Mouse (Mus musculus) heart, embryonic 14.5 days (tissue): Measurements from ENCODE around the gene Casp6. TPM values are rescaled to one million over a fixed set of nuclear protein-coding genes. Genes with fewer than 3 reads are reported as not detected.

Experiments used
- ATAC-seq: fragments of 200-750 bp; cut with Nextera tagmentation; 2 replicates; pipeline ENCODE4 v1.8.0; 2017; ENCODE audit warnings: low read depth, moderate TSS enrichment; ENCODE audit not compliant: insufficient number of reproducible peaks, insufficient read depth, low FRiP score
- H3K27ac ChIP-seq, 2 experiments: fragments of 200-500 bp in 1 of 2; fragments of 300-500 bp in 1 of 2; sonication (generic) in 1 of 2; replicated peaks in 1 of 2; 2 replicates each; pipeline ENCODE4 v1.5.1; 2012 to 2014; ENCODE audit warnings: low read depth in 2 of 2, low read length in 2 of 2, control low read depth in 1 of 2, mild to moderate bottlenecking in 1 of 2, mixed read lengths in 1 of 2; ENCODE audit not compliant: control insufficient read depth in 1 of 2, insufficient read depth in 1 of 2
- H3K27me3 ChIP-seq: fragments of 300-500 bp; sonication (generic); 2 replicates; pipeline ENCODE4 v1.6.1; 2014; ENCODE audit warnings: mild to moderate bottlenecking, low read length, control low read depth; ENCODE audit not compliant: control insufficient read depth, insufficient read depth
- H3K36me3 ChIP-seq: fragments of 300-500 bp; sonication (generic); 2 replicates; pipeline ENCODE4 v1.6.1; 2014; ENCODE audit warnings: mild to moderate bottlenecking, control low read depth, low read length, mixed read lengths; ENCODE audit not compliant: control insufficient read depth, insufficient read depth
- H3K4me1 ChIP-seq, 2 experiments: fragments of 200-500 bp in 1 of 2; fragments of 300-500 bp in 1 of 2; sonication (generic) in 1 of 2; 2 replicates each; pipeline ENCODE4 v1.6.1; 2012 to 2014; ENCODE audit warnings: low read length in 2 of 2, control low read depth in 1 of 2, mixed read lengths in 1 of 2; ENCODE audit not compliant: control insufficient read depth in 2 of 2, insufficient read depth in 2 of 2
- H3K4me2 ChIP-seq: fragments of 300-500 bp; sonication (generic); 2 replicates; pipeline ENCODE4 v1.6.1; 2014; ENCODE audit warnings: mild to moderate bottlenecking, low read length
- H3K4me3 ChIP-seq, 2 experiments: fragments of 200-500 bp in 1 of 2; fragments of 300-500 bp in 1 of 2; sonication (generic) in 1 of 2; 2 replicates each; pipeline ENCODE4 v1.5.1; 2012 to 2014; ENCODE audit warnings: low read length in 2 of 2, mild to moderate bottlenecking in 2 of 2, control low read depth in 1 of 2, low read depth in 1 of 2, moderate library complexity in 1 of 2; ENCODE audit not compliant: control insufficient read depth in 1 of 2, insufficient read depth in 1 of 2
- H3K9ac ChIP-seq: fragments of 300-500 bp; sonication (generic); 2 replicates; pipeline ENCODE4 v1.6.1; 2014; ENCODE audit warnings: mild to moderate bottlenecking, low read length
- H3K9me3 ChIP-seq: fragments of 300-500 bp; sonication (generic); 2 replicates; pipeline ENCODE4 v1.6.1; 2016; ENCODE audit warnings: low read length, control low read depth; ENCODE audit not compliant: control insufficient read depth
- WGBS: fragments of 180-500 bp; shearing (Covaris S2); extraction: QIAGEN DNeasy Blood & Tissue Kit; methylation state at CpG from one replicate; pipeline ENCODE4 v1.1.7; 2014; 5-methylcytosine and 5-hydroxymethylcytosine counted together
- polyA plus RNA-seq: library from polyadenylated mRNA; unstranded; fragments of >200 nt; fragmentation: Nextera tagmentation; extraction: Ambion mirVana; gene quantifications from 2 replicates; pipeline ENCODE4 v1.2.1, GENCODE M21; 2014

Gene Casp6
- polyA plus RNA-seq, 1 experiment from 2014 or later: 74.2 TPM

GRCm38 (mm10) chr3:129898886-129899285 is 2.3 kb upstream of the Casp6 start:
- no peak overlapping the region for H3K4me2 ChIP-seq
- H3K4me3 ChIP-seq: no peak overlapping the region
- H3K4me1 ChIP-seq: peaks cover 13% of the 10 kb centered on the region in 2 experiments
- ATAC-seq: no peak
- H3K27me3 ChIP-seq: no peaks in the 10 kb centered on the region
- WGBS: 61% methylated on average over 4 of the region's 4 CpGs
- H3K27ac ChIP-seq: no peak overlapping the region
- no peaks in the 10 kb centered on the region for H3K9me3 ChIP-seq
- 0 out of 2 replicates have a peak, but pooled peaks cover 8% of the 10 kb centered on the region for H3K36me3 ChIP-seq
- no peak overlapping the region for H3K9ac ChIP-seq

GRCm38 (mm10) chr3:129903369-129903768 is 2.1 kb downstream of the Casp6 start:
- no peak overlapping the region for H3K4me2 ChIP-seq
- H3K4me3 ChIP-seq: no peak overlapping the region
- no peaks in the 10 kb centered on the region for H3K9me3 ChIP-seq
- H3K27ac ChIP-seq: no peak overlapping the region
- H3K9ac ChIP-seq: no peak overlapping the region
- WGBS: 91% methylated on average over 3 of the region's 3 CpGs
- peaks cover 29% of the 10 kb centered on the region for H3K36me3 ChIP-seq
- peaks cover 9 to 13% of the 10 kb centered on the region in 2 experiments for H3K4me1 ChIP-seq
- no peaks in the 10 kb centered on the region for H3K27me3 ChIP-seq
- ATAC-seq: no peak

- no peaks in the 10 kb centered on the region for H3K9me3 ChIP-seq
- H3K4me2 ChIP-seq: no peak overlapping the region
- no peaks in the 10 kb centered on the region for H3K27me3 ChIP-seq
- no peak for ATAC-seq
- no peak overlapping the region for H3K27ac ChIP-seq
- peaks cover 34% of the 10 kb centered on the region for H3K36me3 ChIP-seq
- H3K4me1 ChIP-seq: peaks cover 9 to 13% of the 10 kb centered on the region in 2 experiments
- no peak overlapping the region for H3K9ac ChIP-seq
- H3K4me3 ChIP-seq: no peak overlapping the region
- WGBS: 91% methylated on average over 8 of the region's 8 CpGs
Measured at GRCm38 (mm10) chr3:129903866-129904265, 2.6 kb downstream of the Casp6 start.

GRCm38 (mm10) chr3:129904381-129905132 is 3.3 kb downstream of the Casp6 start:
- Histone ChIP-seq H3K4me1 (peaks cover 9 to 13% of the 10 kb centered on the region in 2 experiments), H3K9ac (no peak overlapping the region), H3K9me3 (no peaks in the 10 kb centered on the region), H3K4me2 (no peak overlapping the region), H3K36me3 (peaks cover 41% of the 10 kb centered on the region), H3K4me3 (no peak overlapping the region), H3K27me3 (no peaks in the 10 kb centered on the region), H3K27ac (no peak overlapping the region)
- no peak for ATAC-seq
- WGBS: 82% methylated on average over 7 of the region's 7 CpGs

GRCm38 (mm10) chr3:129912025-129912424 is 10.8 kb downstream of the Casp6 start:
- no peak for ATAC-seq
- Histone ChIP-seq H3K4me3 (no peak overlapping the region), H3K36me3 (peaks cover 82% of the 10 kb centered on the region), H3K4me2 (no peak overlapping the region), H3K9ac (no peak overlapping the region), H3K27me3 (no peaks in the 10 kb centered on the region), H3K9me3 (no peaks in the 10 kb centered on the region), H3K4me1 (no peaks in the 10 kb centered on the region), H3K27ac (no peak overlapping the region)
- 92% methylated on average over 14 of the region's 14 CpGs for WGBS

GRCm38 (mm10) chr3:129913241-129913640 is 12.0 kb downstream of the Casp6 start:
- ATAC-seq: no peak
- no peak overlapping the region for H3K4me2 ChIP-seq
- H3K36me3 ChIP-seq: peaks cover 73% of the 10 kb centered on the region
- 87% methylated on average over 13 of the region's 13 CpGs for WGBS
- no peaks in the 10 kb centered on the region for H3K4me1 ChIP-seq
- H3K4me3 ChIP-seq: no peak overlapping the region
- H3K9me3 ChIP-seq: no peaks in the 10 kb centered on the region
- no peaks in the 10 kb centered on the region for H3K27me3 ChIP-seq
- no peak overlapping the region for H3K9ac ChIP-seq
- no peak overlapping the region for H3K27ac ChIP-seq

- no peaks in the 10 kb centered on the region for H3K27me3 ChIP-seq
- H3K4me3 ChIP-seq: no peak overlapping the region
- peaks cover 32% of the 10 kb centered on the region for H3K36me3 ChIP-seq
- no peaks in the 10 kb centered on the region for H3K9me3 ChIP-seq
- no peaks in the 10 kb centered on the region for H3K4me1 ChIP-seq
- WGBS: 62% methylated on average over 3 of the region's 3 CpGs
- no peak overlapping the region for H3K9ac ChIP-seq
- H3K27ac ChIP-seq: no peak overlapping the region
- ATAC-seq: no peak
- H3K4me2 ChIP-seq: no peak overlapping the region
Measured at GRCm38 (mm10) chr3:129917424-129917823, 16.2 kb downstream of the Casp6 start.

- Histone ChIP-seq H3K27ac (no peak overlapping the region), H3K36me3 (peaks cover 21% of the 10 kb centered on the region), H3K4me3 (no peak overlapping the region), H3K9ac (no peak overlapping the region), H3K4me2 (no peak overlapping the region), H3K27me3 (no peaks in the 10 kb centered on the region), H3K4me1 (no peaks in the 10 kb centered on the region), H3K9me3 (no peaks in the 10 kb centered on the region)
- no peak for ATAC-seq
- WGBS: 16% methylated on average over 13 of the region's 13 CpGs
Measured at GRCm38 (mm10) chr3:129918434-129918833, 17.2 kb downstream of the Casp6 start.
